Mouse (Mus musculus) frontal cortex, adult 2 months (tissue): ENCODE data around the gene Mindy4. TPM values are rescaled to one million over a fixed set of nuclear protein-coding genes. Genes with fewer than 3 reads are reported as not detected.
A peak's percentile ranks its signal among the peaks of the same experiment; 100 is the strongest.

Experiments used
- DNase-seq, 2 experiments: peaks; one replicate each; pipeline ENCODE4 v3.0.0; 2022; ENCODE audit warnings: low spot score in 1 of 2; ENCODE audit errors: extremely low spot score in 1 of 2
- polyA plus RNA-seq: library from polyadenylated mRNA; depleted of rRNA; stranded (reverse); fragments of >200 nt; gene quantifications from 2 replicates; pipeline ENCODE4 v1.2.3, GENCODE M21; 2012

Gene Mindy4
- polyA plus RNA-seq, 1 experiment, result 10.2 TPM

- peak in 1 of 2 experiments; percentile 8 for DNase-seq
Observed at GRCm38 (mm10) chr6:55203931-55204330, 748 bp downstream of the Mindy4 start.

GRCm38 (mm10) chr6:55207786-55208185 lies 4.6 kb downstream of the Mindy4 start:
- no peak for DNase-seq

GRCm38 (mm10) chr6:55210423-55211365 lies 7.5 kb downstream of the Mindy4 start:
- DNase-seq, result no peak

- DNase-seq, result no peak
Observed at GRCm38 (mm10) chr6:55214541-55214940, 11.4 kb downstream of the Mindy4 start.

- DNase-seq, result no peak
Observed at GRCm38 (mm10) chr6:55218232-55218631, 15.0 kb downstream of the Mindy4 start.

GRCm38 (mm10) chr6:55223986-55224385 lies 20.8 kb downstream of the Mindy4 start:
- no peak for DNase-seq

- no peak for DNase-seq
Observed at GRCm38 (mm10) chr6:55230048-55230447, 26.9 kb downstream of the Mindy4 start.

GRCm38 (mm10) chr6:55232101-55232500 lies 28.9 kb downstream of the Mindy4 start:
- no peak for DNase-seq

- DNase-seq, result peak in 1 of 2 experiments; percentile 71
Observed at GRCm38 (mm10) chr6:55232524-55233264, 29.5 kb downstream of the Mindy4 start.

- no peak for DNase-seq
Observed at GRCm38 (mm10) chr6:55233326-55233725, 30.1 kb downstream of the Mindy4 start.

- DNase-seq, result no peak
Observed at GRCm38 (mm10) chr6:55234636-55235035, 31.5 kb downstream of the Mindy4 start.

GRCm38 (mm10) chr6:55235733-55236132 lies 32.5 kb downstream of the Mindy4 start:
- no peak for DNase-seq

GRCm38 (mm10) chr6:55239931-55240330 lies 36.7 kb downstream of the Mindy4 start:
- DNase-seq, result no peak

- DNase-seq, result no peak
Observed at GRCm38 (mm10) chr6:55240591-55241260, 37.5 kb downstream of the Mindy4 start.

- peak; percentile 28 to 63 for DNase-seq
Observed at GRCm38 (mm10) chr6:55241479-55241878, 38.3 kb downstream of the Mindy4 start.

GRCm38 (mm10) chr6:55245680-55246079 lies 42.5 kb downstream of the Mindy4 start:
- no peak for DNase-seq

GRCm38 (mm10) chr6:55246441-55246840 lies 43.3 kb downstream of the Mindy4 start:
- DNase-seq, result no peak

- no peak for DNase-seq
Observed at GRCm38 (mm10) chr6:55246911-55247438, 43.8 kb downstream of the Mindy4 start.

GRCm38 (mm10) chr6:55249263-55249662 lies 46.1 kb downstream of the Mindy4 start:
- DNase-seq, result no peak

GRCm38 (mm10) chr6:55250809-55251208 lies 47.6 kb downstream of the Mindy4 start:
- peak in 1 of 2 experiments; percentile 18 for DNase-seq

GRCm38 (mm10) chr6:55251596-55251995 lies 48.4 kb downstream of the Mindy4 start:
- DNase-seq, result no peak
